Mouse (Mus musculus): ENCODE results near the gene Ak9.

Gene Ak9

DNA sequence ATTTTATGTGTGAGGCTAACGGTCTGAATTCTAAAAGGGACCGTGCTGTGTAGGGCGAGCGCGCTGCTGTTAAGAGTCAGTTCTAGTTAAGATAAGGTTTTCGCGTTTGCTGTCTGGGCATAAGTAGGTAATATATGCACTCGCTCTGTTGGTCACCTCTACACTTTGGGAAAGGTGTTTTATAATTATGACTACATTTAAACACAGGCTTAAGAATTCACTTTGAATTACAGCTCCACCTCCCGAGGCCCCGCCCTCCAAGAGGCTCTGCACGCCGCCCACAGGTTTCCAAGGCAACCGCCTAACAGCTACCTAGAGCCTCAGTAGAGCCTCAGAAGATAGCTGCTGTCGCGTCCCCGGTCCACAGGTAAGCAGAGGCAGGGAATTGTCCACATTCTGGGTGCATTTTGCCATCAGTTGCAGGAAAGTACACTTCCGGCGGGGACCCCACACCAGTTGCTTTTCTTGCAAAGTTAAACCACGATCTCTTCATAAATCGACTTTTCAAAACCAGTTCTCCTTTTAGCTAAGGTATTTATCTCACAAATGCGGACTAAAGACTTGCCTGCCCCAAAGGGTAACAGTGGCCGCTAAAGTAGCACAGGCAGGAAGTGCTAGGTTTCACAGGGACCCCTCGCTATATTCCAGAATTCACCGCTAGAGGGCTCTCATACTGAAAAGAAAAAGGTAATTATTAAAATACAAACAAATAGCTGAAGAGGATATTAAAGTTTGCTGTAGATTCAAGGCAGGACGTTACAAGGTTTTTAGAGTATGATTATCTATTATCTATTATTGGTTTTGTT is at the start of gene Ak9:
TSS of gene Ak9 (plus strand) at position 342 of the 806 bp plus-strand sequence.
- DNase-seq (ENCODE audit: extremely low spot score, low spot score) = peak; percentile 80

DNA sequence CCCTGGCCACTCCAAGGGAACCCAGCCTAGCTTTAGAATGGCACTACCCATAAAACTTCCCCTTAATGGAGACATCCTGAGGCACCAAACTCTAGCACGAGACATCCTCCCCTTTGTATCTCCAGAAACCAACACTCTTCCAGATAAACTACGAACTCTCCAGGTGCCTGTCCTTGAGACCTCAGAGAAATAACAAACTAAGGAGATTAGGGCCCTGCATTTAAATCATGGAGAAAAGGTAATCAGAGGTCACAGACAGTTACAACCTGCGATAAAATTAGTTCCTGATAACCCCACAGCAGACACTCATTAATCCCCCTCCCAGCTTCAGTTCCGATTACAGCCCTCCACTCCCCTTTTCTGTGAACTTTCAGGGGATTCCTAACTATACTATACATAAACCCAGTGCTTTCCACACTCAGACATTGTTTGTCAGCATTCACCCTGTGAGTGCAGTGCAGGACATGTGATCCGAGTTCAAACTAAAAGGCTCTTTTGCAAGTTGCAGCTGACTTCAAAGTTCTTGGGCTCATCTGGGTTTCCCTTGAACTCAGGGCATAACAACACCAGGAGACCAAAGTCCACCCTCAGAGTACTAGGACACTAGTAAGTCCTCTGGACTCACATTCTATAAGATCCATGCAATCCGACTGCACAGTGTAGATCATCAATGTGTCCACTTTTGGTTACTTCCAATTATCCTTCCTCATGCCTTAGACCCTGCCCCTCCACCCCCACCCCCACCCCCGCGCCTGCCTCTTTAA is 43.4 kb upstream of the Ak9 start:
- no peak for DNase-seq (ENCODE audit: extremely low spot score, low spot score)

DNA sequence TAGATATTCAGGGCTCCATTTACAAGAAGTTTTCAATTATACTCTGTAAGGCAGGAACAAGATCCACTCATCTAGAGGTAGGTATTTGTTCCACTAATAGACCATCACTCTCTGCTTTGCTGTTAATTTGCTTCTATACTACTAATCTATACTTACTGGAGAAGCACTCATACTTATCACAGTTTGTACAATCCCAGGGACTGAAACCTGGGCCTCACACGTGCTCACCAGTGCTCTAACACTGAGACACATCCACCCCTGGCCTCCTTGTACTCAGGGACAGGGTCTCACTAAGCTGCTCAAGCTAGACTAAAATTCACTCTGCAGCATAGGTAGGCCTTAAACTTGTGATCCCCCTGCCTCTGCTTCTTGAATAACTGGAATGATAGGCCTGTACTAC is 42.6 kb upstream of the Ak9 start:
- DNase-seq (ENCODE audit: extremely low spot score, low spot score) = no peak

DNA sequence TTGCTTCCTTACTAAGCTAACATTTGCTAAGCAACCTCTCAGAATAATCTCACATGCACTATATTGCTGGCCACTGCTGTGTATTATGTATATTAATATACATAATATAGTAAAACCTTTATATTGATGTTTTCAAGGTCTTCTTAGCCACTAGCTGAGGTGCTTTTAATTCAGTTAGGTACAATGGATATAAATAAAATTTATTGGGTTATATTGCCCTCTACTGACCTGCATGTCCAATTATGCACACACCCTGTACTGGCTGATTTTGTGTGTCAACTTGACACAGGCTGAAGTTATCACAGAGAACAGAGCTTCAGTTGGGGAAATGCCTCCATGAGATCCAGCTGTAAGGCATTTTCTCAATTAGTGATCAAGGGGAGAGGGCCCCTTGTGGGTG is 41.9 kb upstream of the Ak9 start:
- DNase-seq (ENCODE audit: extremely low spot score, low spot score) = no peak

- no peak for DNase-seq (ENCODE audit: extremely low spot score, low spot score)
These were observed 31.9 kb upstream of the Ak9 start for GRCm38 (mm10) chr10:41271860-41272259.

- DNase-seq (ENCODE audit: extremely low spot score, low spot score) = no peak
These were observed 28.9 kb upstream of the Ak9 start for GRCm38 (mm10) chr10:41274871-41275270.

- no peak for DNase-seq (ENCODE audit: extremely low spot score, low spot score)
These were observed 25.0 kb upstream of the Ak9 start for GRCm38 (mm10) chr10:41278808-41279207.

DNA sequence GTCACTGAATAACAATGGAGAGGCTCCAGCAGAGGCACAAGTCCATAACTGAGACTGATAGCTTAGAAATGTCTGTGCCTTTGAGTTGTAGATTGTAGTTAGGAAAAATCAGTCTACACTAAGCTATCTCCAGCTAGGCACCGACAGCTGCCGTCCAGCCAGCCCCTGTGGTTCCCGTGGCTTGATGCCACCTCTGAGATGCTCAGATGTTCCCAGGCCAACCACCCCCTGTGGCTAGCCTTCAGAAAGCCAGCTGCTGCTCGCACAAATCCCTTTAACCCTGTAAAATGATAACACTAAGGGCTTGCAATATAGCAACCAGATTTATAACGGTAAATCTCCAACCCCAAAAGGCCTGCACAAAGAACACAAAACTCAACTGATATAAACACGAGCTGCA is 23.6 kb upstream of the Ak9 start:
- DNase-seq (ENCODE audit: extremely low spot score, low spot score) = no peak

DNA sequence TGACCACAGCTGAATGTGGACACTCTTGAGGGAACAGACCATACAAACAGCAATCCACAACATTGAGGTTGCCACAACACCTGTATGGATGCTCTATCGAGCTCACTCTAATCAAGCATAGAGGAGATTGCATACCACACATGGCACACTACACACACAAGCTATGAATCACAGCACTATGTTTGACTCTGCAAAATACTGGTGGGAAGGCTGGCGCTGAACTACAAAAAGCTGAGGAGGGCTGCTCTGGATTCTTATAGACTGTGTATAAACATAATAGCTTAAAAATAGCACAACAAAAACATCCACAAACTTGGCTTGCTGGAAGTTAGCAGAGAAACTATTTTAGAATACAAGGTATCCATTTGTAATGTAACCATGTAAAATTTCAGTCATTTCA is 23.0 kb upstream of the Ak9 start:
- no peak for DNase-seq (ENCODE audit: extremely low spot score, low spot score)

GRCm38 (mm10) chr10:41282086-41282485 is 21.7 kb upstream of the Ak9 start:
- no peak for DNase-seq (ENCODE audit: extremely low spot score, low spot score)

GRCm38 (mm10) chr10:41287618-41288017 is 16.2 kb upstream of the Ak9 start:
- no peak for DNase-seq (ENCODE audit: extremely low spot score, low spot score)

- no peak for DNase-seq (ENCODE audit: extremely low spot score, low spot score)
These were observed 15.7 kb upstream of the Ak9 start for GRCm38 (mm10) chr10:41288074-41288473.

DNA sequence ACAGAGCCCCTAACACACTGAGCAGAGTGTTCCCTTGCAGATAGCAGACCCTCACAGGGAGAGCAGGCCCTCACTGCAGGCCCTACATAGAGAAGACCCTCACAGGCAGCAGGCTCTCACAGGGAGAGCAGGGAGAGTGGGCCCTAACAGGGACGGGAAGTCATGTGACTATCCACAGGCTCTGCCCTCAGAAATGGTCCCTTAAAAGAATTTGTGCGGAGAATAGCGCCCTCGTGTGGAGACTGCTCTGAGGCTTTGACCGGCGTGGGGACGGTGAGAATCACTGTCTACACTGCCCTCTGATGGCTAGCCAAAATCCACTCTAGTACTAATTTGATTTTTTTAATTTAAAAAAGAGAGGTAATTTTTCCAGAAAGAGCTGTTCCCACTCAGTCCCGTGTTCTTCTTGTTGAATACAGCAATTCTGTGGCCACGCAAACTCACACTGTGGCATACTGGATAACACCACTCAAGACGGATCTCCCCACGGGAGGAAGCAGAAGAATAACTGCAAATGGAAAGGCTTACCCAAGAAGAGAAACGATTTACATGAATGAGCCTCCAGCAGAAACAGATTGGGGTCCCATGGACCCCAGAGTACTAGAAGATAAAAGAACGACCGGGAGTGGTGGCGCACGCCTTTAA is 14.9 kb upstream of the Ak9 start:
- peak; percentile 94 for DNase-seq (ENCODE audit: extremely low spot score, low spot score)

GRCm38 (mm10) chr10:41291021-41291420 is 12.8 kb upstream of the Ak9 start:
- DNase-seq (ENCODE audit: extremely low spot score, low spot score) = no peak

DNA sequence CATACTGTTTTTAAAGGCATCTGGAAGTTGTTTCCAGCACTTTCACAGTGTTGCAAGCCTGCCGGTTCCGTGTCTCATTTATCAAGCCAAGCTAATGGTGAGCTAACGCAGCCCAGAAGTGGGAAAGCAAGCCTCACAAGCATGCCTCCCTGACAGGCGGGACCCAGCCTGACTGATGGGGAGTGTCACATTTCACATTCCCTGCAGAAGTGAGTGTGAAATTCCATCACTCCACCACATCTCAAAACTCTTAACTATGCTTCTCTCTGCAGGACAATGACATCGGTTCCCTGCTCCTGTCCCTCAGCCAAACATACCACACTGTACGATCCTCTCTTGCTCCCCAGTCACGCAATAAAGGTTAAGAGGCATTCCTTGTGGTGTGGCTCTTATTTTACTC is 10.8 kb upstream of the Ak9 start:
- DNase-seq (ENCODE audit: extremely low spot score, low spot score) = peak; percentile 59

DNA sequence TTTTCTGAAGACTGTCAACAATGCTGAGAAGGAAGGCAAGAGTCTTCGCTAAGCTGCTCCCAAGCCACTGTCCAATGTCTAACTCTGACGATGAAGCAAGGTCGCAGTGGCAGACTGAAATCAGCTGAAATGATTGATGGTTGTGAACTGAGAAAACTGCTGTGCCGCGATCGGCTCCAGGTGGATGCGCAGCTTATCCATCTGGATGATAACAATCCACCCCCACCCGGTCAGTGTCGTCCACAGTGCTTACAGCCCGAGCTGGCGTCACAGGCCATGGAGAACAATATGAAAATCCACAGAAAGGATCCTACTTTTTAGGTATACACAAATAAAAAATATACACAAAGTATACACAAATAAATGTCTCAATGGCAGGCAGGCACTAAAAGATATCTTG is 9.0 kb upstream of the Ak9 start:
- no peak for DNase-seq (ENCODE audit: extremely low spot score, low spot score)

- DNase-seq (ENCODE audit: extremely low spot score, low spot score) = peak; percentile 31
These were observed 8.6 kb upstream of the Ak9 start for GRCm38 (mm10) chr10:41295145-41295544.

GRCm38 (mm10) chr10:41300161-41300560 is 3.6 kb upstream of the Ak9 start:
- no peak for DNase-seq (ENCODE audit: extremely low spot score, low spot score)

DNA sequence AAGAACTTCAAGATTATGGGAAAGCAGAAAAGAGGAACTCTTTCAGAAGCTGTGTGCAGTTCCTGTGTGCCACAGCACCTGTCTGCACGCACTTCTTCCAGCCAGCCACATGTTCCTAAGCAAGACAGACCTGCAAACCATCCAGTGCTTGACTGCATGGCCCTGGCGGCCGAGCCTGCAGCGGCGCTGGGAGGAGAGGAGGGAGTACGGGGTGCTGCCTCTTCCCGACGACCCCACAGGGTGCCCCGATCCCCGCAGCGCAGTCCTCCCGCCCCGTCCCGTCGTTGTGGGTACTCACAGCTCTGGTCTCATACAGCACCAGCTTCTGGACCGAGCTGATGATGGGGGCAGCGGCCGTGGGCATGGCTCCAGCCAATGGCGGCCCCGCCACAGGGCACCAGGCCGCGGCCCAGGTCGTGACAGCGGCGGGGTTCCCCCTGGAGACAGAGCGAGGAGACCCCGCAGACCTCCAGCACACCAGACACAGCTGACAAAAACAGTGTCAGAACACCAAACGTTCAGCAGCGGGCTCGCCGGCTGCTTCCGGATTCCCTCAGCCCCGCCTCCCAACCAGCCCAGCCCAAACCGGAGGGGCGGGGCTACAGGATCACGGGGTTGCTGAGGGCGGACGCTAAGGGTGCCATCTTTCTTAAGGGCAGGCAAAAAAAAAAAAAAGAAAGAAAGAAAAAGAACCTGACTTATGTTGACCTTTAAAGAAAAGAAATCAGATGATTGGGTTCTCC is 920 bp upstream of the Ak9 start, which contains the start of gene Fig4:
TSS of gene Fig4 (minus strand) at position 572 of the 743 bp plus-strand sequence.
- DNase-seq (ENCODE audit: extremely low spot score, low spot score) = peak; percentile 84

DNA sequence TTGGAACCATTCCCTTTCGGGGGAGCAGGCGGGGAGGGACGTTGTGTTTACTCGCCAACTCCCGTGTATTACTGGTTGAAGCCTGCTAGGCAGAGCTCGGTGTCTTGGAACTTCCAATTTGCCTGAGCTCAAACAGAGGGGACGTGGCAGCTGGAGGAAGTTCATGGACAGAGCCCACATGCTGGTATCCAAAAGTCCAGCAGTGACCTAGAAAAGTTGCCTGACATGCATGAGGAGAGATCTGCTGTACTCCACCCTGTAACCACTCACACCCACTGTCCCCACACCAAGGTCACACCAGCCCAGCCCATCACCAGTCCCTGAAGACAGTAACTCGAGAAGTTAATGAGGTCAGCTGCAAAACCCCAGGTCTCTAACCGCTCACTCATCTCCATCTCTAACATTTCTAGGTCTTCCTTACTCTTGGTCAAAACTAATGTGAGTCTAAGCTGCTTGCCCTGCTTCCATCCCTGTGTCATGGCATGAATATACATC is 1.2 kb downstream of the Ak9 start:
- no peak for DNase-seq (ENCODE audit: extremely low spot score, low spot score)

DNA sequence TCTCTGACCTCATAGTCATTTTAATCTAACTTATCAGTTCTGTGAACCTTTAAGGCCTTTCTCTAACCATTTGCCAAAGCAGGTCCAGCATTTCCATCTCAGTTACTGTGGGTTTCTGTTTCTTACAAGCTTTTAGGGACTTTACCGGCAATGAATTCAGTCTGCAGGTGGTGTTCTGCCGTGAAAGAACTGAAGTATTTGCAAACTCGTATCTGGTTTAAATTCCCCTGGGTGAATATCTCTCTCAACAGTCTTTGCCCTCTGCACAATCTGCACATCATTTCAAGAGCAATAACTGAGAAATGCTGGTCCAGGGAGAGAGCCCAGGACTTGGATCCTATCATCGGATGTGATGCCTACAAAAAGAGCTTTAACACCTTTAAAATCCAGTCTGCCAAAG is 4.4 kb downstream of the Ak9 start:
- DNase-seq (ENCODE audit: extremely low spot score, low spot score) = no peak

Data from neural tube, embryonic 10.5 days (tissue).